Mouse (Mus musculus) frontal cortex, adult 2 months (tissue): Measurements from ENCODE around the gene Rnd1. TPM values are rescaled to one million over a fixed set of nuclear protein-coding genes. Genes with fewer than 3 reads are reported as not detected.

ENCODE experiments used
- DNase-seq, 2 experiments: peaks; one replicate each; pipeline ENCODE4 v3.0.0; 2022; ENCODE audit warnings: low spot score in 1 of 2; ENCODE audit errors: extremely low spot score in 1 of 2
- polyA plus RNA-seq: library from polyadenylated mRNA; depleted of rRNA; stranded (reverse); fragments of >200 nt; gene quantifications from 2 replicates; pipeline ENCODE4 v1.2.3, GENCODE M21; 2012; rRNA removed

The Rnd1 gene
- polyA plus RNA-seq: 25.4 and 25.5 TPM in 2 replicates

- peak; percentile 85 to 94 for DNase-seq
These were observed at the start of gene Rnd1 for GRCm38 (mm10) chr15:98676940-98677728. Rnd1 (minus strand) TSS chr15:98677461.

DNA sequence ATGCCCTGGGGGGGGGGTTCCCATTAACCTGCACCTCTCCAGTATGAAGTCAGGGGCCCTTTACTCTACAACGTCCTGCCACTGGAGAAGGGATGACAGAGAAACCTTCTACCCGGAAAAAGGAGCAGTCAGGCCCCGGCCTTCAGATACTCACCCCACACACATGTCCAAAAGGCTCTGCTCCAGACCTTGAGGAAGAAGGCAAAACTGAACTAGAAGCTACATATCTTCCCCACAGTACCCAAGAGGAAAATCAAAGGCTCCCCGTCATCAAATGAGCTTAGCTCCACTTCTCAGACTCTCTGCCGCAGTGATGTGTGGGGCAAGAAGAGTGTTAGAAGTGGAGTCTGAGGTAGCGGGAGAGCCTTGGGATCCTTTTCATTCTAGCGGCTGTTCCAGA lies 49.5 kb upstream of the Rnd1 start:
- DNase-seq: no peak

DNA sequence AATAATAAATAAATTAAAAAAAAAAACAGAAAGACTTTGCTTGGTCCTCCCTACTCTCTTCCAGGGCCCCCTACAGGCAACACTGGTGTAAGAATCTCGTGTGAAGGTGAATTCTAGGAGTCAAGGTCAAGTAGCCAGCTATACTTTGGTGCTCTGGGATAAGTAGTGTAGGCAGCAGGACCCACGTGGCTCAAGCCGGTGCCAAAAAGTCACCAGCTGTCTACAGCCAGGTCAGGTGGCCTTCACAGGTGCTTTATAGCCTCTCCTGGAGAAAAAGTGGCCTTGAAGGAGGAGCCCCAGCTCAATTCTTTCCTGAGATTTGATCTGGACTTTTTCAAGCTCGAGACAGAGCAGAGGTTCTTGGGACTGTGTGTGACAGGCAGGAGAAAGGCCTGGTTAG lies 48.8 kb upstream of the Rnd1 start:
- no peak for DNase-seq

GRCm38 (mm10) chr15:98724441-98724840 lies 47.2 kb upstream of the Rnd1 start:
- no peak for DNase-seq

GRCm38 (mm10) chr15:98722854-98723253 lies 45.6 kb upstream of the Rnd1 start:
- DNase-seq: no peak

DNA sequence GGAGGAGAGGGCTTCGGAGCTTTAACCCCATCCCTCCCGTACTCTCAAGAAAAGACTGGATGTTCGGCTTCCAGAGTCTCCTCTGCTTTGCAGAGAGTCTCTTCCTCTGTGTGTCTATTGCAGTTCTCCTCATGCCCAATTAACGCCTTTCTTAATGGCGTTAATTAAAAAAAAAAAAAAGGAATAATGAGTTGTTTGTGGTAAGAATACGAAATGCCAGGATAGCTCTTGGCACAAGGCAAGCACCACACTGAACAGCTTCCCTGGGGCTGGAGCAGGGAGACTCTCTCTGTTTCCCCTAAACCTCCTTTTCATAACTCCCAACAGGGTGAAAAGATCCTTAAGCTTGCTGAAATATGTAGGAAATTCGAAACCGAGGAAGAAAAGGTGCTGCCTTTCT lies 44.9 kb upstream of the Rnd1 start:
- DNase-seq: no peak

- no peak for DNase-seq
These were observed 40.0 kb upstream of the Rnd1 start for GRCm38 (mm10) chr15:98717301-98717700.

DNA sequence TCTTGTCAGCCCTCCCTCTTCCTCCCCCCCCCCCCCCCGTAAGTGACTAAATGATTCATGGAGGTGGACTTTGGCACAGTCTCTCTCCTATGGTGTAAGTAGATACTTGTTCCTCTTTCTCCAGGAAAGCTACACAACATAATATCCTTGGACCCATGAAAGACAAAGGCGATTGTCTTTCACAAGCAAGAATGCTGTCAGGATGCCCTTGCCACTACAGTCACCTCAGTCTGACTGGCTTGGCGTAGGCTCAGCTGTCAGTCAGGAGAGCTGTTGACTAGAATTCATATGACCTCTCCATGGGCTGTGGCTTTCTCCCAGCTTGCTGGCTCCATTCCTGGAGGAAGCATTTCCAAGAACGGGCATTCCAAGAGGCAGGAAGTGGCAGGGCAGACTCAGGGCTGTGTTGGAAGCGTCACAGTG lies 37.0 kb upstream of the Rnd1 start:
- DNase-seq: no peak

DNA sequence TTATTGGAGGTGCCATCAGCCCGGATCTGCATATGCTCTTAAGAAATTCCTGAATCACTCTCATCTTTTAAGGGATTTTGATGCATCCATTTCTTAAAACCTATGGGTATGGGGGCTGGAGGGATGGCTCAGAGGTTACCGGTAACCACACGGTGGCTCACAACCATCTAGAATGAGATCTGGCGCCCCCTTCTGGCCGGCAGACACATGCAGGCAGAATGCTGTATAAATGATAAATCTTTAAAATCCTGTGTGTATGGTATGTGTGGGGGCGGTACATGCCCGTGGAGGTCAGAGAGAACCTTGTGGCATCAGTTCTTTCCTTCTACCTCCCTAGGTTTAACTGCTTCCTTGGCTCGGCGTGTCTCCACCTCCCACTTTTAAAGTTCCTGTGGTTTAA lies 33.2 kb upstream of the Rnd1 start:
- peak in 1 of 2 experiments; percentile 82 for DNase-seq

GRCm38 (mm10) chr15:98707766-98708372 lies 30.6 kb upstream of the Rnd1 start, which contains the start of gene Ccdc65:
Ccdc65 (plus strand) TSS chr15:98708207.
- DNase-seq: peak; percentile 77 to 96

- DNase-seq: no peak
These were observed 27.1 kb upstream of the Rnd1 start for GRCm38 (mm10) chr15:98704312-98704711.

- DNase-seq: peak; percentile 84 to 96
These were observed 22.2 kb upstream of the Rnd1 start for GRCm38 (mm10) chr15:98699190-98700105.

DNA sequence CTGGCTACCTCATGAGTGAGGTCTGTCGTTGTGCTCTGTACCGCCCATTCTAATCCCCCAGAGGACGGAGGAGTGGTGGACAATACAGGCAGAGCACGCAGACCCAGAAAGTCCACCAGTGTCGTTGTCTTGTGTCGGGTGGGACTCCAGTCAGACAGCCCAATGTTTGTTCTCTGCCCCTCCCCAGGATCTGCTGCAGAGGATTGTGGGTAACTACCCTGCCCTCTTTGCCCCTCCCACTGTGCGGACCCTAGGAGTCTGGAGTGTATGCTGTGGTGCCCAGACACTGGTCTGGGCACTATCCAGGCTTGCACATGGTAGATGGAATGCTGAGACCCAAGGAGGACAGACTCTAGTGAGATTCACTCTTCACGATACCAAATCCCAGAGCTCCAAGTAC lies 19.0 kb upstream of the Rnd1 start:
- no peak for DNase-seq

DNA sequence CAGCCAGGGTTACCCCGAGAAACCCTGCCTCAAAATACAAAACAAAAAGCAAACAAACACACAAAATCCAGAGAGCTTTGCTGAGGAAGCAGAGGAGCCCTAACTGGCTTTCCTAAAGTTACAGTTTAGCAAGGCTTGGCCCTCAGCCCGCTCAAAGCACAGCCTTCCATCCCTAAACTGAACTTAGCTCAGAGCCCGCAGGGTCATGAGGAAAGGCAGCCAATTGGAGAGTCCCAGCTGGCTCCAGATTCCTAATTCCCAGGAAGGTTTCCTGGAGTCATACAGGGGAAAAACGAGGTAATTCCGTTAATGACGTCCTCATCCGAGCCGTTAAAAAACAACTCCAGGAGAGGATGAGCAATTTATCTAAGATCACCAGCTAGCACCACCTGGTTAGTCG lies 18.5 kb upstream of the Rnd1 start:
- DNase-seq: no peak

- no peak for DNase-seq
These were observed 15.0 kb upstream of the Rnd1 start for GRCm38 (mm10) chr15:98692171-98692715.

DNA sequence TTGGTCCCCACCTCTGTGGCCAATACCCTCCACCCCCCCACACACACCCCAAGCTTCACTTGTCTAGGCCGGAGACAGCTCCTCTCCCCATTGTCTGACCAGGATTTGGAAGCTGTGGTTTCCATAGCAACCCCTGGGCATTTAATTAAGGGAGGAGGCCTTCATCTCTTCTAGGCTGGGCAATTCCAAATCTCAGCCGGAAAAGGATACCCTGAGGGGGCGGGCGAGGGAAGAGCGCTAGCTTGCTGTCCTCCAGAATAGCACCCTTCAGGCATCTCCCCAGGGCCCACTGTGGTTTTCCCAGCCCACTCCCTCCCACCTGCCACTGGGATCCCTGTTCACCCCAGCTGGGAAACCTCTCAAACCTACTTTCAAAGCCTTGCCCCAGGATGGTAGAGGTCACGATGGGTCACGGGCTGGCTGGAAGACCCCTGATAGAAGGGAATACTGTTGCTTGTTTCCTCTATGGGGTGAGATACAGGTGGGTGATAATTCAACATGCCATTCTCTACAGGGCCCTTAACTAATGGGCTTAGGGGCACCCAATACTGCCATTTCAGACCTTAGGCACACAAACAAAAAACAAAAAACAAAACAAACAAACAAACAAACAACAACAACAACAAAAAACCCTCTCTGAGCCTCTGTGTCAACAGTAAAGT lies 14.4 kb upstream of the Rnd1 start:
- peak in 1 of 2 experiments; percentile 59 for DNase-seq

DNA sequence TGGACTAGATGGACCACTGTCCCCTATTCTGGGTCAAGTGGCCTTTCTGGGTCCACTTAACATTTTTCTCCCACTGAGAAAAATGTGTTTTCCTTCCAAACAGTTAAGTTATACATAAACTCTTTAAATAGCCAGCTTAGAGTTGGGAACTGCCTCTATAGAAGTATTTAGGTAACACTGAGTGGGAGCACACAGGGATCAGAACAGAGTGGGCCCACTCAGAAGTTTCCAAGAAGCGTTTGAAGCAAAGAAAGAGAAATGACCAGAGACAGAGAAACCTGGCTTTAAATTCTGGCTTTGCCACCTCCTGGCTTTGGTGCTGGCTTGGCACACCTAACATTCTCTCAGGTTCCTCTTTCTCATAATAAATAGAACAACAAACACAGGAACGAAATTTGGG lies 12.4 kb upstream of the Rnd1 start:
- no peak for DNase-seq

GRCm38 (mm10) chr15:98685926-98686325 lies 8.7 kb upstream of the Rnd1 start:
- DNase-seq: no peak

GRCm38 (mm10) chr15:98683746-98684145 lies 6.5 kb upstream of the Rnd1 start:
- no peak for DNase-seq

DNA sequence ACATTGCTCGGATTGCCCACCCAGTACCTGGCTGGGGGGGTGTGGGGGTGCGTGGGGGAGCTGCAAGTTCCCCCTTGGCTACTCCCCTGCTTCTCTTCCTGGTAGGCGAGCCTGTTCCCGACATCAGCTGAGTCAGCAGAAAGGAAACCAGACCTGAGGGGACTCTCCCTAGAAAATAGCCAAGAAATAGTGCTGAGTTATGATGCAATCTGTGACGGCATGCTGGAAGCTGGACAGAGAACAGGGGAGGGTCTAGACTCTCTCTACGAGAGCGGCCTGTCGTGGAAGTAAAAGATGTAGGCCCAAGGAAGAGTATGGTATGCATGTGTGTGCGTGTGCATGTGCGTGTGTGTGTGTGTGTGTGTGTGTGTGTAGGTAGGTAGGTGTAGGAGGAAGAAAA lies 5.9 kb upstream of the Rnd1 start:
- no peak for DNase-seq
